Mouse (Mus musculus) C2C12 (cell line): ENCODE results near the gene Gsg1l2. TPM values are rescaled to one million over a fixed set of nuclear protein-coding genes. Genes with fewer than 3 reads are reported as not detected.

ENCODE experiments used
- H3K27me3 ChIP-seq: one replicate; pipeline ENCODE4 v1.6.1; 2011; ENCODE audit not compliant: control insufficient read depth, insufficient read depth, insufficient read length
- H3K36me3 ChIP-seq: one replicate; pipeline ENCODE4 v1.6.1; 2011; ENCODE audit not compliant: control insufficient read depth, insufficient read depth
- H3K4me3 ChIP-seq: one replicate; pipeline ENCODE4 v1.5.1; 2011; ENCODE audit warnings: mild to moderate bottlenecking, control low read depth; ENCODE audit not compliant: poor library complexity, insufficient read depth, severe bottlenecking
- H3K79me2 ChIP-seq: one replicate; pipeline ENCODE4 v1.6.1; 2011; ENCODE audit not compliant: control insufficient read depth, insufficient read depth
- H3K79me3 ChIP-seq: one replicate; pipeline ENCODE4 v1.6.1; 2011; ENCODE audit warnings: low read depth, control low read depth
- H3ac ChIP-seq: one replicate; pipeline ENCODE3; 2011; ENCODE audit warnings: low read depth; ENCODE audit not compliant: control insufficient read depth, insufficient read length
- CEBPB ChIP-seq: IDR thresholded peaks from one replicate; pipeline ENCODE4 v1.6.1; 2011; ENCODE audit warnings: low read depth, mild to moderate bottlenecking, control low read depth, moderate library complexity
- CTCF ChIP-seq: IDR thresholded peaks from one replicate; pipeline ENCODE4 v1.5.1; 2011; ENCODE audit not compliant: control insufficient read depth, insufficient read depth, insufficient read length
- FOSL1 ChIP-seq: IDR thresholded peaks from one replicate; pipeline ENCODE4 v1.8.0; 2011; ENCODE audit warnings: mild to moderate bottlenecking, low read length; ENCODE audit not compliant: poor library complexity, insufficient read depth, severe bottlenecking
- MAX ChIP-seq: IDR thresholded peaks from one replicate; pipeline ENCODE4 v1.6.1; 2011; ENCODE audit warnings: mild to moderate bottlenecking, control low read depth
- MYOD1 ChIP-seq: IDR thresholded peaks from one replicate; pipeline ENCODE4 v1.6.1; 2011; ENCODE audit warnings: low read depth; ENCODE audit not compliant: control insufficient read depth, insufficient read length
- MYOG ChIP-seq: IDR thresholded peaks from one replicate; pipeline ENCODE4 v1.6.1; 2011; ENCODE audit not compliant: control insufficient read depth, insufficient read length; ENCODE audit errors: extremely low read depth
- USF1 ChIP-seq: IDR thresholded peaks from one replicate; pipeline ENCODE4 v1.6.1; 2011; ENCODE audit warnings: low read depth, mild to moderate bottlenecking, control low read depth, moderate library complexity
- long read RNA-seq, 2 experiments: library from polyadenylated mRNA; unstranded; transcript quantifications; one replicate each; pipeline ENCODE4 v2.0.0; 2019 to 2020
- polyA plus RNA-seq: library from polyadenylated mRNA; unstranded; fragments of >200 nt; fragmentation: generic; extraction: Trizol; gene quantifications from one replicate; pipeline ENCODE4 v1.2.1, GENCODE M21; 2012; ENCODE audit warnings: missing spikeins

The Gsg1l2 gene
- not detected for polyA plus RNA-seq
- long read RNA-seq, experiment 1 = 0 reads
- long read RNA-seq, experiment 2 = 0 reads

DNA sequence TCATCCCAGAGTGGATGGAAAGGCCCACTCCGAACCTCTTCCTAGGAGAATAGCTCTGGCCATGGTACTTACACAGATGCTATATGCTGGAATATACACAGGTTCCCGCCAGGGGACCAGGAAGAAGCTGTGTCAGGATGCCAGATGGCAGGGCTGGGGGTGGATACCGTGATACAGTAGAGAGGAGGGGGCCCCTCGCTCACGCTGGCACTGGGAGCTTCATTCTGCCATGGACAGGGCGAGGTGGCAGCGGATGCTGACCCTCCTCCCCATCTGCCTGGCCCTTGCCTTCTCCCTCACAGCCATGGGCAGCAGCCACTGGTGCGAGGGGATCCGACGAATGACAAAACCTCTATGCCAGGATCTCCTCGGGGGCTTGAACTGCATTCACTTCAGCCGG is at the start of gene Gsg1l2:
Gene Gsg1l2, plus strand, starts transcription at position 230 of the 400 bp plus-strand sequence.
- Histone ChIP-seq H3ac (no peak within 1 kb of the TSS), H3K79me2 (no peaks in the 10 kb centered on the region), H3K36me3 (no peaks in the 10 kb centered on the region), H3K27me3 (peaks cover 43% of the 10 kb centered on the region), H3K4me3 (no peak within 1 kb of the TSS), H3K79me3 (no peaks in the 10 kb centered on the region)
- TF ChIP-seq MAX (no peak), MYOD1 (no peak), USF1 (no peak), MYOG (no peak), CTCF (no peak), FOSL1 (no peak), CEBPB (no peak)

DNA sequence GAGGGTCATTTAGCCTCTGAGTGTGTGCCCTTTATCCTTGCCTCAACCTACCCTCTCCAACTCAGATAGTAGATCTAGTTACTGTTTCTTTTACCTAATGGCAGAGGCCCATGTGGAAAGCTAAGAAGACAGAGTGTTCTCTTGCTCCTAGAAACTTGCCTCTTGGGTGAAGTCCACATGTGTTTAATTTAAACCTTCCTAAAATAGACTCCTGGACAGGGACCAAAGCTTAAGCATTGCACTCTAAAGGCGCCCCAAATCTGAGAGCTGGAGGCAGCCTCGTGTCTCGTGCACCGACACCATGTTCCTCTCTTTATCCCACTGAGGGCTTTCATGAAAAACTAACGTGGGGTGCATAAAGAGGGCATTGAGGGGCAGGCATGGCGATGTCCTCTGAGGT is 47.3 kb upstream of the Gsg1l2 start:
- Histone ChIP-seq H3K27me3 (no peaks in the 10 kb centered on the region), H3ac (no peak overlapping the region), H3K79me3 (no peaks in the 10 kb centered on the region), H3K4me3 (no peak overlapping the region), H3K36me3 (no peaks in the 10 kb centered on the region), H3K79me2 (no peaks in the 10 kb centered on the region)
- no peak for TF ChIP-seq FOSL1
- TF ChIP-seq CEBPB = no peak
- TF ChIP-seq CTCF = no peak
- no peak for TF ChIP-seq MYOG
- no peak for TF ChIP-seq MAX
- no peak for TF ChIP-seq MYOD1
- TF ChIP-seq USF1 = no peak

DNA sequence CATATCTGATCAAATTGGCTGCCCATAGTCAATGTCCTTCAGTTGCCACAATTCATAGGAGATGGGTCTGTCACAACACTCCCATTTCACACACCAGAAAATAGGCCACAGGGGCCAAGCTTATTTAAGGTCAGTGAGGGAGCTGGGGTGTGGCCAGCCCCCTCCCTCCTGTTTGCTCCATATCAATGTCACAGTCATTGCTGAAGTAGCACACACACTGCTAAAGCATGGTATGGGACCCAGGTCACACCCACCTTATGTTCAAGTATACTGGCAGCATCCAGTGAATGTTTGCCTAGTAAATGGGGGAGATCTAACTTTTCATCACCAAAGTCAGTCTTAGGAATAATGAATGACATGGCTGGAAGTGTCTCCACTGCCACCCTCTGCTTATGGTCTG is 45.7 kb upstream of the Gsg1l2 start:
- no peaks in the 10 kb centered on the region for H3K79me3 ChIP-seq
- TF ChIP-seq MAX (no peak), FOSL1 (no peak), CEBPB (no peak)
- no peak overlapping the region for H3K4me3 ChIP-seq
- no peaks in the 10 kb centered on the region for H3K27me3 ChIP-seq
- no peaks in the 10 kb centered on the region for H3K79me2 ChIP-seq
- no peak overlapping the region for H3ac ChIP-seq
- no peaks in the 10 kb centered on the region for H3K36me3 ChIP-seq

DNA sequence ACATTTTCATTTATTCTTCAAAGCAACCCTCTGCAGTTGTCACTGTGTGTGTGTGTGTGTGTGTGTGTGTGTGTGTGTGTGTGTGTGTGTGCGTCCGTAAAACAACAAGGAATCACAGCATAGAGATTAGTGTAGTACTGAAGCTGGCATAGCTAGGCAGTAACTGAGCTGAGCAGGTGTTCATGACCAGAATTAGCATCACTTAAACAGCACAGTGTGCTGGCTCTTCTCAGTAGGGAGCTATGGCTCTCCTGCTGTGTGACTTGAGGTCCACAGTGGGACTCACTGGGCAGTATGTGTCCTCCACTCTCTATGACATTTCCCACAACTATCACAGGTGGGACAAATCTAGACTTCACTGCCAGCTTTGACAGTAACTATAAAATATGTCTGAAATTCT is 43.4 kb upstream of the Gsg1l2 start:
- H3K27me3 ChIP-seq = no peaks in the 10 kb centered on the region
- H3K79me2 ChIP-seq = no peaks in the 10 kb centered on the region
- H3K79me3 ChIP-seq = no peaks in the 10 kb centered on the region
- no peak overlapping the region for H3ac ChIP-seq
- H3K36me3 ChIP-seq = no peaks in the 10 kb centered on the region
- TF ChIP-seq CEBPB (no peak), CTCF (no peak), MYOG (no peak), FOSL1 (no peak), USF1 (no peak), MAX (no peak), MYOD1 (no peak)
- no peak overlapping the region for H3K4me3 ChIP-seq

DNA sequence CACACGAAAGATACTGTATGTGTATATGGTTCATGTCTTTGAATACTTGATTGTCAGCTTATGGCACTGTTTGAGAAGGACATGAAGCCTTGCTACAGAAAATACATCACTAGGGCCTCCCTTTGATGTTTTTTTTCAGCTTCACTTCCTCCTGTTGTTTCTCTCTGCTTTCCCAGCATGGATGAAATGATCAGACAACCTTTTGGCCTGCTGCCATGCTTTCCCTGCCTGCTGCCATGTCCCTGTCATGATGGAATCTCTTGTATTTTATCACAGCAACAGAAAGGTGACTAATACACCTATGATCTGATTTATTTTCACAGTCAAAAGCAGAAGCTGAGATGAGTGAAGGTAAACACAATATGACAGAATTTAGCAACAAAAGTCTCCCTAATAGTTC is 40.7 kb upstream of the Gsg1l2 start:
- Histone ChIP-seq H3K79me2 (no peaks in the 10 kb centered on the region), H3K4me3 (no peak overlapping the region), H3K36me3 (no peaks in the 10 kb centered on the region), H3K27me3 (no peaks in the 10 kb centered on the region), H3K79me3 (no peaks in the 10 kb centered on the region), H3ac (no peak overlapping the region)
- no peak for TF ChIP-seq CEBPB
- TF ChIP-seq FOSL1 = no peak

DNA sequence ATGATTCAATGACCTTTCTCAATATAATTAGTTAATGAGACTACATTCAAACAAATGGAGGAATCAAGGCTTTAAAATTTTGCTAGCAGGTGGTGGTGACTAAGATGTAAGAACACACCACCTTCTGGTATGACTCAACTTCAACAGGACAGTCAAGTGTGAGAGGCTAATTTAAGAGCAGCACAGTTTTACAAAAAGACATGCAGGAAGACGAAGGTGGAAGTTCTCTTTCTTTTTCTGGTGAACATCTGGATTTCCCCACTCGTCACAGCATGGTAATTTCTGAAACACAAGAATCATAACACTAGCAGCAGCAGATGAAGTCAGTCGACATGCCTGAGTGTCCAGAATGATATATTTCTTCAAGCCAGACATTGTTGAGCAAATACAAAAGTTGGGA is 39.8 kb upstream of the Gsg1l2 start:
- TF ChIP-seq CTCF = no peak
- no peak for TF ChIP-seq MYOG
- no peaks in the 10 kb centered on the region for H3K79me2 ChIP-seq

More for the DNA sequence above, 39.8 kb upstream of the Gsg1l2 start:
- Histone ChIP-seq H3K36me3 (no peaks in the 10 kb centered on the region), H3K4me3 (no peak overlapping the region), H3K79me3 (no peaks in the 10 kb centered on the region), H3ac (no peak overlapping the region), H3K27me3 (no peaks in the 10 kb centered on the region)
